ENCODE assay signal across 8 mouse cellular contexts in genomic region chr6:90818956-90819355, GRCm38 (mm10).
DNase-seq lines count a peak whose midpoint lies in the region; ATAC-seq and TF ChIP-seq lines count a peak whose summit lies in the region.

No protein-coding gene starts in this region.

- intact Hi-C loops in left cerebral cortex, postnatal 4 days (cut with DNase I): loop anchor here (10.0 kb wide), 1 partner anchor 466 kb away; no protein-coding TSS in a partner anchor

- H3K4me1 ChIP-seq in intestine, postnatal 0 days (replicated peaks; ENCODE audit: control insufficient read depth, insufficient read depth, low read length): no peaks in the 10 kb centered on the region
- H3K4me1 ChIP-seq in intestine, embryonic 16.5 days (ENCODE audit: control insufficient read depth, insufficient read depth, low read length): no peaks in the 10 kb centered on the region
- no peaks in the 10 kb centered on the region for H3K4me1 ChIP-seq in thymus, adult 2 months (replicated peaks; ENCODE audit: control insufficient read depth, insufficient read depth, low read length)

- no peak overlapping the region for H3K9ac ChIP-seq in intestine, postnatal 0 days (ENCODE audit: low read depth, low read length)
- H3K9ac ChIP-seq in intestine, embryonic 16.5 days (ENCODE audit: low read depth, low read length): no peak overlapping the region

- H3K27me3 ChIP-seq in intestine, postnatal 0 days (replicated peaks; ENCODE audit: control insufficient read depth, insufficient read depth, low read length): no peaks in the 10 kb centered on the region
- no peaks in the 10 kb centered on the region for H3K27me3 ChIP-seq in intestine, embryonic 16.5 days (replicated peaks; ENCODE audit: control insufficient read depth, insufficient read depth, low read length)
- no peaks in the 10 kb centered on the region for H3K27me3 ChIP-seq in thymus, adult 2 months (ENCODE audit: control insufficient read depth, insufficient read depth, low read length)

- H3K9me3 ChIP-seq in intestine, postnatal 0 days (ENCODE audit: control insufficient read depth): no peaks in the 10 kb centered on the region
- H3K9me3 ChIP-seq in intestine, embryonic 16.5 days (ENCODE audit: control insufficient read depth, low read length): no peaks in the 10 kb centered on the region

- peak; percentile 87 for TF ChIP-seq CTCF in intestine, postnatal 0 days (IDR thresholded peaks at IDR 0.05; ENCODE audit: low read depth)
- no peak for TF ChIP-seq CTCF in thymus, adult 2 months (IDR thresholded peaks at IDR 0.05; ENCODE audit: borderline replicate concordance, control insufficient read depth, extremely low read depth, insufficient read depth, low read length, poor library complexity)

- ATAC-seq in intestine, postnatal 0 days: no peak
- ATAC-seq in intestine, embryonic 16.5 days: no peak
- ATAC-seq in hematopoietic stem cell, adult 5-6 weeks (replicated peaks in 1 of 2; ENCODE audit: insufficient read depth in 1 of 2, low FRiP score in 2 of 2, low TSS enrichment in 1 of 2, low read depth in 1 of 2, poor library complexity in 2 of 2, severe bottlenecking in 2 of 2): peak; percentile 39 to 43; a peak in 2 of 4 replicates

- DNase-seq in WW6 (ENCODE audit: low read depth, low spot score): peak; percentile 11
- DNase-seq in cerebellum, postnatal 36 days: peak; percentile 75 to 85
- peak; percentile 70 for DNase-seq in left cerebral cortex, postnatal 4 days
- DNase-seq in naive thymus-derived CD4-positive, alpha-beta T cell, adult 2 months (ENCODE audit: low read depth): peak; percentile 85
- peak; percentile 73 for DNase-seq in thymus, adult 2 months

- no peak overlapping the region for H3K4me2 ChIP-seq in intestine, postnatal 0 days (replicated peaks; ENCODE audit: low read depth)
- no peak overlapping the region for H3K4me2 ChIP-seq in intestine, embryonic 16.5 days (ENCODE audit: low read depth, low read length)

- 0% methylated on average over 1 of the region's 4 CpGs for WGBS in intestine, postnatal 0 days
- WGBS in intestine, embryonic 16.5 days: 0% methylated on average over 1 of the region's 4 CpGs
- WGBS in thymus, adult 2 months: 0% methylated on average over 4 of the region's 4 CpGs

- TF ChIP-seq POLR2A in thymus, adult 2 months (IDR thresholded peaks at IDR 0.05; ENCODE audit: control insufficient read depth, extremely low read depth, insufficient read depth, low read length, poor library complexity): no peak

- no peaks in the 10 kb centered on the region for H3K36me3 ChIP-seq in intestine, postnatal 0 days (ENCODE audit: control insufficient read depth, insufficient read depth)
- no peaks in the 10 kb centered on the region for H3K36me3 ChIP-seq in intestine, embryonic 16.5 days (ENCODE audit: control insufficient read depth, insufficient read depth, low read length)
- no peaks in the 10 kb centered on the region for H3K36me3 ChIP-seq in thymus, adult 2 months (ENCODE audit: control insufficient read depth, insufficient read depth, low read length)

- no peak overlapping the region for H3K27ac ChIP-seq in intestine, postnatal 0 days (ENCODE audit: low read depth, low read length)
- H3K27ac ChIP-seq in intestine, embryonic 16.5 days (ENCODE audit: low read length): no peak overlapping the region
- no peak overlapping the region for H3K27ac ChIP-seq in thymus, adult 2 months (ENCODE audit: control insufficient read depth, insufficient read depth, low read length)

- no peak overlapping the region for H3K4me3 ChIP-seq in intestine, postnatal 0 days (ENCODE audit: low read depth, low read length)
- no peak overlapping the region for H3K4me3 ChIP-seq in intestine, embryonic 16.5 days (ENCODE audit: low read length)
- no peak overlapping the region for H3K4me3 ChIP-seq in thymus, adult 2 months (ENCODE audit: control insufficient read depth, insufficient read depth, low read length)

Comparison
In these comparisons a context has a peak if more than half of its experiments do, and no peak if none do; other contexts are left out.
1. ATAC-seq: peak in hematopoietic stem cell, adult 5-6 weeks (2 of 2); none in intestine, postnatal 0 days (single experiment) and intestine, embryonic 16.5 days (single experiment).
2. DNase-seq: peak in every context shown above with its lines; median percentile 85 in naive thymus-derived CD4-positive, alpha-beta T cell, adult 2 months; 80 in cerebellum, postnatal 36 days; 73 in thymus, adult 2 months; 70 in left cerebral cortex, postnatal 4 days; 11 in WW6.